14 mouse cellular contexts compared by ENCODE assay signal in the genomic region with DNA sequence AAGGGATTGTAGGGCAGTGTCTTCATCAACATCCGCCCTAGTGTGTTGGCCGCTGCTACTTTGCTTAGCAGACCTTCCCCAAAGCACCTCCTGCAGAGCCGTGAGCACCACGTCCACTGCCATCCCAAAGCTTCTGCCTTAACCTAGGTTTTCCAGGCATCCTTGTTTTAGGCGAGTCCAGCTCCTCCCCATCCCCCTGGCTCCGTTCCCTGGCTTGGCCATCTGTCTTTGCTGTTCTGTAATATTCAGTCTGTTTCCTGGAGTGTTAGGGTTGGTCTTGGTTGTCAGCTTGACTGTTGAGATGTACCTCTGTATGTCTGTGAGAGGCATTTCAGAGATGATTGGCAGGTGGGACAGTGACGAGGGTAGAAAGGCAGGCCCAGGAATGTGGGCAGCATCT.
DNase-seq lines count a peak whose midpoint lies in the region.
"Had no signal": no experiment of that assay in that cellular context is flagged by ENCODE, and none has a peak within 500 bp of the region (broad histone marks: within the 10 kb centered on the region; RNA-seq: fewer than 3 reads in every experiment).

No protein-coding gene starts in this region.

- DNase-seq in brain, adult 2 months (ENCODE audit: low read depth, low spot score), result peak; percentile 39
- DNase-seq in cerebellum, adult 11-12 months, result peak; percentile 6
- peak; percentile 80 to 81 for DNase-seq in cerebellum, postnatal 14 days
- peak; percentile 25 for DNase-seq in left cerebral cortex, postnatal 36 days (ENCODE audit: low spot score in 2 of 2)
- DNase-seq in embryo, embryonic 10 days (ENCODE audit: low spot score), result no peak
- DNase-seq in heart, postnatal 25 days (ENCODE audit: low spot score), result no peak
- no peak for DNase-seq in adrenal gland, postnatal 25 days
- DNase-seq: adrenal gland, adult 8-10 months; gastrocnemius, postnatal 10 days; liver; lung, postnatal 14 days; retina, postnatal 1 day; thymus, adult 18-20 months; thymus, postnatal 4 days had no signal

- intact Hi-C loops in left cerebral cortex, postnatal 36 days (cut with DNase I), result loop anchor here (10.0 kb wide), 1 partner anchor 140 kb away; a partner anchor contains a TSS
- intact Hi-C loops in heart, postnatal 25 days (cut with DNase I), result no loop called here

Comparison
In these comparisons a context has a peak if more than half of its experiments do, and no peak if none do; other contexts are left out.
1. DNase-seq: peak in brain, adult 2 months (single experiment), cerebellum, adult 11-12 months (single experiment), cerebellum, postnatal 14 days (2 of 2) and left cerebral cortex, postnatal 36 days (2 of 2); none in embryo, embryonic 10 days (single experiment), heart, postnatal 25 days (single experiment) and adrenal gland, postnatal 25 days (single experiment).